In the genomic region with DNA sequence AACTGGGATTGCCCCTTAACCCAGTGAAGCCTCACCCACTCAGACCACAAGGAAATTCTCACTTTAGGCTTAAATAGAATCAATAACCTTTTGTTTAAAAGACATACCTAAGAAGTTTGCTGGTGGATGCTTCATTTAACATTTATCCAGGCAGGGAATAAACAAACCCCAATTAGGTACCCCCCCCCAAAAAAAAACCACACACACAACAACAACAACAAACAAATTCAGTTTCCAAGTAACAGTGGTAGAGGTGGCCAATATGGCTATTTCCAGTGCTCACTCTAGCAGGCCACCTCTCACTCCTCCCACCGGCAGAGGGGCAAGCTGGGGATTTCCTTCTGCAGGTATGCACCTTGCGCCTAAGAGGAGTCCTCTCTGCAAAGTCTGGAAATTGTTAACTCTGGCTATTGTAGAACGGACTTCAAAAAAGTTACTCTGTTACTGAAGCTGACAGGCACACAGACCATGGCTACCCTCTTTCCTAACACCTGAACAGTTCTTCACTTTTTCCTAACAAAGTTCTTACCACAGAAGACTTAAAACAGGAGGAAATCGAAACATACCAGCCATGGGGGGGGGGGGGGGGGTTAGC, we compare ENCODE assay signal across 7 mouse cellular contexts. TPM values are rescaled to one million over a fixed set of nuclear protein-coding genes. Genes with fewer than 3 reads are reported as not detected.
DNase-seq lines count a peak whose midpoint lies in the region; ATAC-seq lines count a peak whose summit lies in the region.

No protein-coding gene starts in this region.

- H3K4me3 ChIP-seq in megakaryocyte, embryonic 14.5 days (replicated peaks), result peak overlapping the region; percentile 3
- peak overlapping the region; percentile 64 for H3K4me3 ChIP-seq in forebrain, embryonic 11.5 days (ENCODE audit: low read depth, low read length)
- peak overlapping the region; percentile 81 for H3K4me3 ChIP-seq in kidney, embryonic 15.5 days (replicated peaks)

- no peak for DNase-seq in forebrain, embryonic 11.5 days (ENCODE audit: low spot score)
- DNase-seq in splenic B cell, adult 2 months (ENCODE audit: low read depth, low spot score), result peak; percentile 69
- DNase-seq in MN1 (ENCODE audit: low spot score), result no peak
- DNase-seq in urinary bladder, postnatal 14 days (ENCODE audit: low spot score), result no peak

- 0 out of 2 replicates have a peak overlapping the region, but pooled peaks have one; percentile 10 for H3K9ac ChIP-seq in forebrain, embryonic 11.5 days (ENCODE audit: low read length)
- peak overlapping the region; percentile 19; the same call in 1 of the 2 replicates for H3K9ac ChIP-seq in kidney, embryonic 15.5 days

- ATAC-seq in megakaryocyte, adult 5-6 weeks (ENCODE audit: poor library complexity, severe bottlenecking), result no peak
- ATAC-seq in forebrain, embryonic 11.5 days (replicated peaks; ENCODE audit: low FRiP score), result no peak
- ATAC-seq in kidney, embryonic 15.5 days (replicated peaks; ENCODE audit: low FRiP score), result no peak

- peak overlapping the region; percentile 78; the same call in 1 of the 2 replicates for H3K4me2 ChIP-seq in forebrain, embryonic 11.5 days (ENCODE audit: low read depth, low read length, severe bottlenecking)
- peak overlapping the region; percentile 65 for H3K4me2 ChIP-seq in kidney, embryonic 15.5 days

- H3K27me3 ChIP-seq in megakaryocyte, embryonic 14.5 days (replicated peaks), result peaks cover 2% of the 10 kb centered on the region
- H3K27me3 ChIP-seq in forebrain, embryonic 11.5 days (ENCODE audit: control insufficient read depth, insufficient read depth, low read length), result peaks cover 2% of the 10 kb centered on the region; the same call in 1 of the 2 replicates
- H3K27me3 ChIP-seq in kidney, embryonic 15.5 days, result peaks cover 15% of the 10 kb centered on the region; the same call in 1 of the 2 replicates
- H3K27me3 ChIP-seq in splenic B cell, adult 2 months (ENCODE audit: control insufficient read depth, insufficient read depth, low read length, poor library complexity, severe bottlenecking), result no peaks in the 10 kb centered on the region

- peaks cover 56% of the 10 kb centered on the region for H3K4me1 ChIP-seq in megakaryocyte, embryonic 14.5 days
- H3K4me1 ChIP-seq in forebrain, embryonic 11.5 days (replicated peaks; ENCODE audit: control insufficient read depth, insufficient read depth, low read length), result peaks cover 20% of the 10 kb centered on the region
- H3K4me1 ChIP-seq in kidney, embryonic 15.5 days, result peaks cover 62% of the 10 kb centered on the region

- H3K9me3 ChIP-seq in megakaryocyte, embryonic 14.5 days, result no peaks in the 10 kb centered on the region
- H3K9me3 ChIP-seq in forebrain, embryonic 11.5 days (ENCODE audit: control insufficient read depth, low read length), result no peaks in the 10 kb centered on the region
- H3K9me3 ChIP-seq in kidney, embryonic 15.5 days (replicated peaks), result no peaks in the 10 kb centered on the region

- WGBS in forebrain, embryonic 11.5 days, result 68% methylated on average over 4 of the region's 4 CpGs
- WGBS in kidney, embryonic 15.5 days, result 38% methylated on average over 4 of the region's 4 CpGs

- peaks cover 3% of the 10 kb centered on the region for H3K36me3 ChIP-seq in megakaryocyte, embryonic 14.5 days (replicated peaks; ENCODE audit: low read length)
- no peaks in the 10 kb centered on the region for H3K36me3 ChIP-seq in forebrain, embryonic 11.5 days (ENCODE audit: control insufficient read depth, insufficient read depth, low read length)
- H3K36me3 ChIP-seq in kidney, embryonic 15.5 days, result no peaks in the 10 kb centered on the region
- no peaks in the 10 kb centered on the region for H3K36me3 ChIP-seq in splenic B cell, adult 2 months (ENCODE audit: control insufficient read depth, insufficient read depth, low read length, poor library complexity, severe bottlenecking)

- no peak overlapping the region for H3K27ac ChIP-seq in forebrain, embryonic 11.5 days (ENCODE audit: low read depth, low read length)
- peak overlapping the region; percentile 80; the same call in 1 of the 2 replicates for H3K27ac ChIP-seq in kidney, embryonic 15.5 days

RNA-seq across cellular contexts. Expression of gene Ezr, which starts 2.0 kb away (rescaled TPM):
- 7.8 and 123 TPM in 2 replicates for polyA plus RNA-seq in megakaryocyte, embryonic 14.5 days (2012; ENCODE audit: insufficient read depth, low replicate concordance)
- 45.8 and 49.8 TPM in 2 replicates for total RNA-seq in megakaryocyte, adult 5-6 weeks (2015)
- 130 and 175 TPM in 2 replicates for total RNA-seq in megakaryocyte, adult 5-6 weeks (2017)
- 122 and 135 TPM in 2 replicates for polyA plus RNA-seq in forebrain, embryonic 11.5 days (2014; fragmentation: Nextera tagmentation; extraction: Ambion mirVana)
- 182 and 184 TPM in 2 replicates for polyA plus RNA-seq in kidney, embryonic 15.5 days (2015; fragmentation: Nextera tagmentation; extraction: Ambion mirVana)

Comparison
In these comparisons a context has a peak if more than half of its experiments do, and no peak if none do; other contexts are left out.
1. H3K4me3 ChIP-seq: peak in every context shown above with its lines; median percentile 81 in kidney, embryonic 15.5 days; 64 in forebrain, embryonic 11.5 days; 3 in megakaryocyte, embryonic 14.5 days.